Mouse (Mus musculus) heart, embryonic 10.5 days (tissue): ENCODE results near the gene Clpb. TPM values are rescaled to one million over a fixed set of nuclear protein-coding genes. Genes with fewer than 3 reads are reported as not detected.

Experiments
- DNase-seq: peaks from one replicate; pipeline ENCODE4 v3.0.0-alpha.2; 2017; ENCODE audit warnings: low spot score
- H3K27ac ChIP-seq: fragments of 300-500 bp; sonication (generic); 2 replicates; pipeline ENCODE4 v1.5.1; 2016; ENCODE audit warnings: mild to moderate bottlenecking
- H3K27me3 ChIP-seq: fragments of 300-500 bp; sonication (generic); 2 replicates; pipeline ENCODE4 v1.6.1; 2016; ENCODE audit warnings: mild to moderate bottlenecking; ENCODE audit not compliant: poor library complexity, insufficient read depth, severe bottlenecking
- H3K36me3 ChIP-seq: fragments of 300-500 bp; sonication (generic); 2 replicates; pipeline ENCODE4 v1.6.1; 2016; ENCODE audit warnings: mild to moderate bottlenecking, moderate library complexity
- H3K4me1 ChIP-seq: fragments of 300-500 bp; sonication (generic); 2 replicates; pipeline ENCODE4 v1.6.1; 2016; ENCODE audit warnings: mild to moderate bottlenecking
- H3K4me3 ChIP-seq: fragments of 300-500 bp; sonication (generic); 2 replicates; pipeline ENCODE4 v1.5.1; 2016; ENCODE audit warnings: mild to moderate bottlenecking, moderate library complexity
- H3K9me3 ChIP-seq: fragments of 300-500 bp; sonication (generic); 2 replicates; pipeline ENCODE4 v1.6.1; 2016; ENCODE audit warnings: mild to moderate bottlenecking, moderate library complexity
- WGBS: fragments of 180-500 bp; shearing (Covaris S2); methylation state at CpG from one replicate; pipeline ENCODE4 v1.1.7; 2016; 5-methylcytosine and 5-hydroxymethylcytosine counted together
- polyA plus RNA-seq: library from polyadenylated mRNA; unstranded; fragments of >200 nt; fragmentation: Nextera tagmentation; extraction: Ambion mirVana; gene quantifications from 2 replicates; pipeline ENCODE4 v1.2.1, GENCODE M21; 2016

The Clpb gene
- polyA plus RNA-seq, 1 experiment from 2014 or later: 55.9 TPM

DNA sequence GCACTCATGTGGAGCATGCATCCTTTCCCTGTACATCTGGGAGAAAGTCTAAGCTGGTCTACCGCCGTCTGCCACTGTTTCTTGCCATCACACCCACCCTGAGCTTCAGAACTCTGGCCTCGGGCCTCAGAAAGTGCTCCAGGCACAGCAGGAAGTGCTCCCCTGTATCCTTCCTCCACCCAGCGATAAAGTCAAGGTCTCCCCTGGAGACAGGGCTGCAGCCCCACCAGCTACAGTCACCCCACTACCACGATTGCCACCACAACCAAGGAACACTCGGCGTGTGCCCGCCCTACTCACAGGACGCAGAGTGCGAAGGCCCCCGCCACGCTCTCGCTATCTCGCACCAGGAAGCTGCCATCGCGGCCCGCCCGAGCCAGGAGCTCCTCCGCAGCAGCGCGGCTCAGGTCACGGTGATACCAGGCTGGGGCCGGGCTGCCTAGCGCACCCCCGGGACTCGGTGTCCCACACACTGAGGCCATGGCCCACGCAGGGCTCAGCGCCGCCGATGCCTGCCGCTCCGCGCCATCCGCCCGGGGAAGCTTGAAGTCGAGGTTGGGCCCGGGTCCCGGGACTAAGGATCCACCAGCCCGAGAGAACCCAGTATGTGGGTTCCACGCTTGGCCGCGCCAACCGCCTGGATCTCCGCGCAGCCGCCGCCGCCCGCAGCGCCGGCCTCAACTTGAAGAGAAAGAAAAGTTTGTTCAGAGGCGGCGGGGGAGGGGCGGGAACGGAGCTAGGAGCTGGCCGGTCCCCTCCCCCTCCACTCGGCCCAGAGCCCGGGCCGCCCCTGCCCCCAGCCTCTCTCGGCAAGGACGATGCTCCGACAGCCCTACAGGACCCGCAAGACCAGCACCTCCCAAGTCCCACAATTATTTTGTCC lies 173.1 kb downstream of the Clpb start:
- Histone ChIP-seq H3K36me3 (peaks cover 28% of the 10 kb centered on the region), H3K27me3 (no peaks in the 10 kb centered on the region), H3K4me1 (peaks cover 37% of the 10 kb centered on the region), H3K27ac (peak overlapping the region; percentile 100), H3K4me3 (peak overlapping the region; percentile 97), H3K9me3 (no peaks in the 10 kb centered on the region)
- WGBS: under 1% methylated on average over 63 of the region's 63 CpGs
- DNase-seq: no peak

DNA sequence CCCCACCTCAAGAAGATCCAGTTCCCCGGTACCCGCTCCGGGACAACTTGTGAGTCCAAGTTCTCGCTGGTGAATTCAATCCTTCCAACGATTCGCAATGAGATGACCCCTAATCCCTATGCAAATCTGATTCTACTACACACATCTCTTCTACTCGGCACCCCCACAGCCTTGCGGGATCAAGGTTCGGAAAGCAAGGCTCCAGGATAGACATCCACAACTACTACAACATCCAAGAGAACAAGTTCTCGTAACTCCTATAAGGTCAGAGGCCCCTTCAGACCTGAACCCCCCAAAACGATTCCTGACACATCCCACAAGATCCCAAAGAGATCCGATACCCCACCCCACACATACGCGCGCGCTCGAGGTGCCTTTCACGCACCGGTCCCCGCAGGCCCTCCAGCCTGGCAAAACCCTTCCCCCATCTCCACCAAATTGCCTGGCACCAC lies 173.7 kb downstream of the Clpb start:
- peaks cover 22% of the 10 kb centered on the region for H3K36me3 ChIP-seq
- peaks cover 37% of the 10 kb centered on the region for H3K4me1 ChIP-seq
- no peaks in the 10 kb centered on the region for H3K27me3 ChIP-seq
- H3K27ac ChIP-seq: peak overlapping the region; percentile 100
- no peaks in the 10 kb centered on the region for H3K9me3 ChIP-seq
- DNase-seq: no peak
- peak overlapping the region; percentile 97 for H3K4me3 ChIP-seq
- WGBS: under 1% methylated on average over 20 of the region's 20 CpGs

DNA sequence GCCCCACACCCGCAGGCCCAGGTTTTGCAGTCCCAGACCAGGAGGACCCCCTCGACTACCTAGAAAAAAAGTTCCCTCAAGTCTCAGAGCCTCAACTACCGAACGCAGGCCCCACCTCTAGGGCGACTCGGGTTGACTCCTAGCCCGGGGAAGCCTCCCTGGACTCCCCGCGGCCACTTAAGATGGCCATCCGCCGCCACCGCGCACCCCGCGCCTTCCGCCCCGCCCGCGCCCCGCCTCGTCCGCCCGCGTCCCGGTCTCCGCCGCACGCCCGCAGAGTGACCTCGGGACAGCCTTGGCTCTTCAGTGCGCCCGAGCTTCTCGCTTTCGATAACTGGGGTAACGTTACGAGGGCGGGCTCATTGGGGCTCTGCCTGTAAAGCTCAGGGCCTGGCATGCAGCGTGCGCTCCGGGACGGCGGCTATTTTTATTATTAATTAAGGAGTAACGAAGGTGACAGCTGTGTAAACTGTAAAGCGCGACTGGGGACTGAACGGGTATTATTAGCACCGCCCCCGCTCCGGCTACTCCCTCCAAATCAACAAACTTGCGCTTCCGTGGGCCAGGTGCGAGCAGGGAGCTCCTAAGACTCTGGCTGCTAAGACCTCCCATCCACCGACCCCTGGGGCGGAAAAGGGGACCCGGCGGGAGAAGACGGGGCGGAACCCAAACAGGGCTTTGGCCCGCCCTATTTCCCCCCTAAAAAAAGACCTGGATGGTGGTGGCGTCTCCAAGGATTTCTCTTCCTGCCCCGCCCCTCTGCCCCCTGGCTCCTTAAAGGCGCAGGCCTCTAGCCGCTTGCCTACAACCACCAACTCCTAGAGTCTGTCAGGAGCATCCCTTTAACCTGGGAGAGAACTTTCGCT lies 174.4 kb downstream of the Clpb start, which contains the start of gene Inppl1:
Gene Inppl1 (minus strand): TSS at position 624 of the 866 bp plus-strand sequence.
- under 1% methylated on average over 64 of the region's 64 CpGs for WGBS
- Histone ChIP-seq H3K27me3 (no peaks in the 10 kb centered on the region), H3K9me3 (no peaks in the 10 kb centered on the region), H3K4me1 (peaks cover 37% of the 10 kb centered on the region), H3K36me3 (peaks cover 15% of the 10 kb centered on the region), H3K4me3 (peak within 1 kb of the TSS; percentile 97), H3K27ac (peak within 1 kb of the TSS; percentile 100)
- peak; percentile 93 for DNase-seq

DNA sequence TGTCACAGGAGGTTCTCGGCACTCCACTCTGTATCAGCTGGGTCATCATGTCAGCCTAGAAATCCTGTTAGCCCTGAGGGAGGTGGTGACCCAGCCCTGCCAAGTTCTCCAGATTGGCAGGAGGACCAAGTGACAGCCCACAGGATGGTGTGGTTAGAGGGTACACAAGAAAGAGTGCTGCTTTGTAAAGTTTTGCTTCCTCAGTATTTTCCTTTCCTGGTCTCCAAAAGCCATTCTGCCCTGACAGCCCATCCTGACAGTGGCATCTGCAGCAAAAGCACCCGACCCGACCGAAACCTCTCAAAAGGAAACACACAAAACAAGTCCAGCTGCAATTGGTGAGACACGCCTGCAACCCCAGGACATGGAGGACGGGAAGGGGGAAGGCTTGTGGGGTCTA lies 180.8 kb downstream of the Clpb start:
- no peak for DNase-seq
- peaks cover 4% of the 10 kb centered on the region; the same call in 1 of the 2 replicates for H3K4me1 ChIP-seq
- WGBS: 68% methylated on average over 6 of the region's 6 CpGs
- no peak overlapping the region for H3K4me3 ChIP-seq
- no peaks in the 10 kb centered on the region; the same call in 1 of the 2 replicates for H3K36me3 ChIP-seq
- no peaks in the 10 kb centered on the region for H3K27me3 ChIP-seq
- no peak overlapping the region for H3K27ac ChIP-seq
- H3K9me3 ChIP-seq: no peaks in the 10 kb centered on the region

Other genes with a start within 250 kb of the Clpb start
- 1.6 and 12.0 TPM in 2 replicates for gene Pde2a, start 241.9 kb upstream of the Clpb start, polyA plus RNA-seq
- not detected in 2 replicates for gene Art2b, start 78.0 kb upstream of the Clpb start, polyA plus RNA-seq
- 0.15 and 0.36 TPM in 2 replicates for gene Phox2a, start 154.7 kb downstream of the Clpb start, polyA plus RNA-seq
- 44.9 and 61.0 TPM in 2 replicates for gene Inppl1, start 174.6 kb downstream of the Clpb start, polyA plus RNA-seq
- gene Folr2, start 193.6 kb downstream of the Clpb start, polyA plus RNA-seq: not detected in 2 replicates
- gene Anapc15, start 200.1 kb downstream of the Clpb start, polyA plus RNA-seq: 83.0 and 94.3 TPM in 2 replicates
- gene Folr1, start 207.2 kb downstream of the Clpb start, polyA plus RNA-seq: 2.1 and 2.7 TPM in 2 replicates
- gene Lamtor1, start 242.3 kb downstream of the Clpb start, polyA plus RNA-seq: 169 and 176 TPM in 2 replicates
- gene Tomt, start 242.7 kb downstream of the Clpb start, polyA plus RNA-seq: 0.41 and 0.63 TPM in 2 replicates